Mouse (Mus musculus) CH12.LX (cell line): ENCODE measurements at regions not wholly inside any gene's neighbourhood (a gene's known extent, or its start where the extent isn't known, plus 50 kb on each side); places are given as distances from the start of the nearest gene placed in this dataset.

ENCODE experiments used
- CTCF ChIP-seq, 2 experiments: IDR thresholded peaks in 1 of 2; conservative IDR thresholded peaks in 1 of 2; 2 replicates each; pipeline ENCODE4 v1.5.1; 2011 to 2012; ENCODE audit warnings: low read depth in 2 of 2, low read length in 2 of 2, improper control_type of control experiment in 1 of 2, inconsistent platforms in 1 of 2, mild to moderate bottlenecking in 1 of 2, moderate library complexity in 1 of 2
- GABPA ChIP-seq: IDR thresholded peaks from 2 replicates; pipeline ENCODE4 v1.6.1; 2012; ENCODE audit warnings: low read depth, low read length, improper control_type of control experiment, inconsistent platforms; ENCODE audit not compliant: insufficient replicate concordance
- HCFC1 ChIP-seq: IDR thresholded peaks from 2 replicates; pipeline ENCODE4 v1.6.1; 2012; ENCODE audit warnings: low read depth, mild to moderate bottlenecking, inconsistent platforms, low read length, improper control_type of control experiment
- MYC ChIP-seq: IDR thresholded peaks from 2 replicates; pipeline ENCODE4 v1.6.1; 2011; ENCODE audit warnings: low read depth, mild to moderate bottlenecking, improper control_type of control experiment, low read length
- NRF1 ChIP-seq: IDR thresholded peaks from 2 replicates; pipeline ENCODE4 v1.6.1; 2014; ENCODE audit warnings: low read depth, mild to moderate bottlenecking, inconsistent platforms, low read length, improper control_type of control experiment, moderate library complexity
- PAX5 ChIP-seq: IDR thresholded peaks from 2 replicates; pipeline ENCODE4 v1.6.1; 2012; ENCODE audit warnings: low read length, inconsistent platforms, mixed read lengths
- POLR2A ChIP-seq: IDR thresholded peaks from 2 replicates; pipeline ENCODE4 v1.6.1; 2011; ENCODE audit warnings: low read depth, mild to moderate bottlenecking, improper control_type of control experiment, low read length
- USF1 ChIP-seq: IDR thresholded peaks from 2 replicates; pipeline ENCODE4 v1.6.1; 2014; ENCODE audit warnings: low read depth, mild to moderate bottlenecking, inconsistent platforms, low read length, improper control_type of control experiment
- ZC3H11A ChIP-seq: IDR thresholded peaks from 2 replicates; pipeline ENCODE4 v1.6.1; 2012; ENCODE audit warnings: low read depth, mild to moderate bottlenecking, inconsistent platforms, low read length, improper control_type of control experiment
- ZNF384 ChIP-seq: IDR thresholded peaks from 2 replicates; pipeline ENCODE4 v1.6.1; 2012; ENCODE audit warnings: low read depth, low read length, improper control_type of control experiment, inconsistent platforms

DNA sequence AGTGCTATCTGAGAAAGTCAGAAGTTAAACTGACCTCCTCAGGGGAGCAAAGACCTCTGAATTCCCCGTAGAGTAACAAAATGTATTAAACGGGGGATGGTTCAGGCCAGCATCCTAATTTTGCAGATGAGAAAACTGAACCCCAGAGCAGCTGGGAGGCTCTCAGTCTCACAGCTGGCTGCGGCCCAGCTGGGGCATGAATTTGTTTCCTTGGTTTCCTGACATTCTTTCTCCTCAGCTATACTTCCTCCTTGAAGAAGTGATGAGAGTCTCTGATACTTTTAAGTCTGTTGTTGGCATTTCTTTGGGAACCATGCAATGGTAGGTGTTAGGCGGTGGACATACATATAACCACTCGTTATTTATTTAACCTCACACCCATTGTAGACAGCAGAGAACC, 162.9 kb upstream of the Ccdc122 start:
- no peak for TF ChIP-seq USF1
- no peak for TF ChIP-seq CTCF (conservative IDR thresholded peaks at IDR 0.05 in 1 of 2, IDR thresholded peaks at IDR 0.05 in 1 of 2; ENCODE audit: low read depth in 2 of 2, low read length in 2 of 2)
- TF ChIP-seq ZC3H11A, result no peak
- TF ChIP-seq GABPA, result no peak
- TF ChIP-seq NRF1, result no peak
- TF ChIP-seq MYC, result no peak
- TF ChIP-seq ZNF384, result no peak
- TF ChIP-seq PAX5, result no peak
- no peak for TF ChIP-seq HCFC1
- no peak for TF ChIP-seq POLR2A
